28 mouse cellular contexts compared by ENCODE assay signal in genomic region chr10:96394210-96394609, GRCm38 (mm10).
"Had no signal": no experiment of that assay in that cellular context is flagged by ENCODE, and none has a peak within 500 bp of the region (broad histone marks: within the 10 kb centered on the region; RNA-seq: fewer than 3 reads in every experiment).

No protein-coding gene starts in this region.

- ATAC-seq: forebrain, embryonic 13.5 days; forebrain, embryonic 14.5 days; forebrain, embryonic 15.5 days; forebrain, embryonic 16.5 days; forebrain, postnatal 0 days had no signal

- H3K27me3 ChIP-seq: embryonic facial prominence, embryonic 12.5 days; embryonic facial prominence, embryonic 13.5 days; embryonic facial prominence, embryonic 15.5 days; forebrain, embryonic 12.5 days; forebrain, embryonic 13.5 days; forebrain, embryonic 15.5 days had no signal

- H3K4me3 ChIP-seq: embryonic facial prominence, embryonic 10.5 days; embryonic facial prominence, embryonic 12.5 days; embryonic facial prominence, embryonic 13.5 days; embryonic facial prominence, embryonic 15.5 days; erythroblast, embryonic 14.5 days; forebrain, embryonic 10.5 days; forebrain, embryonic 12.5 days; forebrain, embryonic 13.5 days; forebrain, embryonic 15.5 days; gastrocnemius, adult 2 months; heart, adult 2 months had no signal

- H3K4me2 ChIP-seq: embryonic facial prominence, embryonic 12.5 days; embryonic facial prominence, embryonic 13.5 days; embryonic facial prominence, embryonic 15.5 days; forebrain, embryonic 12.5 days; forebrain, embryonic 13.5 days; forebrain, embryonic 15.5 days had no signal

- H3K27ac ChIP-seq: embryonic facial prominence, embryonic 10.5 days; embryonic facial prominence, embryonic 12.5 days; embryonic facial prominence, embryonic 13.5 days; embryonic facial prominence, embryonic 15.5 days; forebrain, embryonic 10.5 days; forebrain, embryonic 12.5 days; forebrain, embryonic 13.5 days; forebrain, embryonic 15.5 days; gastrocnemius, adult 2 months; heart, adult 2 months had no signal

- H3K9ac ChIP-seq: embryonic facial prominence, embryonic 12.5 days; embryonic facial prominence, embryonic 13.5 days; embryonic facial prominence, embryonic 15.5 days; forebrain, embryonic 12.5 days; forebrain, embryonic 13.5 days; forebrain, embryonic 15.5 days; forebrain, postnatal 0 days had no signal

- H3K36me3 ChIP-seq: embryonic facial prominence, embryonic 10.5 days; embryonic facial prominence, embryonic 12.5 days; embryonic facial prominence, embryonic 13.5 days; embryonic facial prominence, embryonic 15.5 days; forebrain, embryonic 10.5 days; forebrain, embryonic 12.5 days; forebrain, embryonic 15.5 days had no signal

- DNase-seq: cerebellum, adult 2 months; cerebellum, adult 8-10 months; cerebellum, adult 9-10 months; cerebellum, adult 9-11 months; cerebellum, postnatal 10 days; cerebellum, postnatal 14 days; cerebellum, postnatal 25 days; cerebellum, postnatal 36 days; embryo, embryonic 11 days; forebrain, postnatal 0 days; gastrocnemius, adult 2 months; gastrocnemius, postnatal 10 days; gastrocnemius, postnatal 14 days; gastrocnemius, postnatal 25 days; gastrocnemius, postnatal 36 days; heart, adult 18-20 months; heart, adult 2 months had no signal

- H3K9me3 ChIP-seq: embryonic facial prominence, embryonic 10.5 days; embryonic facial prominence, embryonic 12.5 days; embryonic facial prominence, embryonic 13.5 days; embryonic facial prominence, embryonic 15.5 days; forebrain, embryonic 10.5 days; forebrain, embryonic 12.5 days; forebrain, embryonic 13.5 days; forebrain, embryonic 15.5 days had no signal
